Mouse (Mus musculus) liver, embryonic 11.5 days (tissue): ENCODE measurements around the gene Zfc3h1. TPM values are rescaled to one million over a fixed set of nuclear protein-coding genes. Genes with fewer than 3 reads are reported as not detected.

Experiments
- ATAC-seq: fragments of 200-750 bp; cut with Nextera tagmentation; replicated peaks from 2 replicates; pipeline ENCODE4 v1.8.0; 2017; ENCODE audit warnings: moderate number of reproducible peaks, mild to moderate bottlenecking, moderate TSS enrichment, moderate library complexity; ENCODE audit not compliant: low FRiP score
- DNase-seq: peaks from one replicate; pipeline ENCODE4 v3.0.0-alpha.2; 2017; ENCODE audit warnings: low spot score
- H3K27ac ChIP-seq: fragments of 300-500 bp; sonication (generic); 2 replicates; pipeline ENCODE4 v1.5.1; 2014; ENCODE audit warnings: mild to moderate bottlenecking, low read depth, low read length, control low read depth
- H3K27me3 ChIP-seq: fragments of 300-500 bp; sonication (generic); replicated peaks from 2 replicates; pipeline ENCODE4 v1.6.1; 2014; ENCODE audit warnings: low read length, mixed read lengths; ENCODE audit not compliant: control insufficient read depth, insufficient read depth
- H3K36me3 ChIP-seq: fragments of 300-500 bp; sonication (generic); 2 replicates; pipeline ENCODE4 v1.6.1; 2014; ENCODE audit warnings: mild to moderate bottlenecking, low read length, moderate library complexity, mixed read lengths; ENCODE audit not compliant: control insufficient read depth, insufficient read depth
- H3K4me1 ChIP-seq: fragments of 300-500 bp; sonication (generic); replicated peaks from 2 replicates; pipeline ENCODE4 v1.6.1; 2014; ENCODE audit warnings: low read length, mixed read lengths; ENCODE audit not compliant: control insufficient read depth, insufficient read depth
- H3K4me2 ChIP-seq: fragments of 300-500 bp; sonication (generic); 2 replicates; pipeline ENCODE4 v1.6.1; 2014; ENCODE audit warnings: mild to moderate bottlenecking, control low read depth, moderate library complexity
- H3K4me3 ChIP-seq: fragments of 300-500 bp; sonication (generic); 2 replicates; pipeline ENCODE4 v1.5.1; 2014; ENCODE audit warnings: low read depth, low read length, control low read depth
- H3K9ac ChIP-seq: fragments of 300-500 bp; sonication (generic); 2 replicates; pipeline ENCODE4 v1.6.1; 2014; ENCODE audit warnings: low read depth, low read length, control low read depth
- H3K9me3 ChIP-seq: fragments of 300-500 bp; sonication (generic); 2 replicates; pipeline ENCODE4 v1.6.1; 2016; ENCODE audit warnings: low read length, inconsistent platforms, mixed read lengths; ENCODE audit not compliant: control insufficient read depth
- WGBS: fragments of 180-500 bp; shearing (Covaris S2); extraction: QIAGEN DNeasy Blood & Tissue Kit; methylation state at CpG from one replicate; pipeline ENCODE4 v1.1.7; 2014; 5-methylcytosine and 5-hydroxymethylcytosine counted together
- polyA plus RNA-seq: library from polyadenylated mRNA; unstranded; fragments of >200 nt; fragmentation: Nextera tagmentation; extraction: Ambion mirVana; gene quantifications from 2 replicates; pipeline ENCODE4 v1.2.1, GENCODE M21; 2014

The Zfc3h1 gene
- polyA plus RNA-seq, 1 experiment from 2014 or later: 24.7 TPM

DNA sequence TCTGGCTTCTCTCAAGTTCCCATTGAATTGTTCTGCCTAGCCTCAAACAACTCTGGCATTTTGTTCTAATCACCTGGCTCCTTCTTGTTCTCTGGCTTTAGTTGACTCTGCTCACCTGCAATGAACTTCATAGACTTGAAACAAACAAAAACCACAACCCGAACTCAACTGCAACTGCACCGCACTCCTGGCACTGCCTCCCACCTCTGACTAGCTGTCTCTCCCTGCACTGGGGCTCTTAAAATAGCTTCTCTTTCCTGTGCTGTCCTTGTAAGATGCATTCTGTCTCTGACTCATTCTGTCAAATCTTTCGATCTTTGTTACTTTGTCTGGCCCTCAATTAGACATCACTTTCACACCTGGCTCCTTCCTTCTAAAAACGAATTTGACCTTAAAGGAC, 21.6 kb upstream of the Zfc3h1 start:
- no peak for DNase-seq
- H3K9me3 ChIP-seq: no peaks in the 10 kb centered on the region
- H3K9ac ChIP-seq: peak overlapping the region; percentile 78
- peak overlapping the region; percentile 97 for H3K27ac ChIP-seq
- H3K4me1 ChIP-seq: peaks cover 5% of the 10 kb centered on the region; the same call in 1 of the 2 replicates
- H3K27me3 ChIP-seq: no peaks in the 10 kb centered on the region
- peak overlapping the region; percentile 49 for H3K4me3 ChIP-seq
- no peak for ATAC-seq
- peak overlapping the region; percentile 89 for H3K4me2 ChIP-seq
- H3K36me3 ChIP-seq: no peaks in the 10 kb centered on the region
- WGBS: 67% methylated on average over 4 of the region's 4 CpGs

DNA sequence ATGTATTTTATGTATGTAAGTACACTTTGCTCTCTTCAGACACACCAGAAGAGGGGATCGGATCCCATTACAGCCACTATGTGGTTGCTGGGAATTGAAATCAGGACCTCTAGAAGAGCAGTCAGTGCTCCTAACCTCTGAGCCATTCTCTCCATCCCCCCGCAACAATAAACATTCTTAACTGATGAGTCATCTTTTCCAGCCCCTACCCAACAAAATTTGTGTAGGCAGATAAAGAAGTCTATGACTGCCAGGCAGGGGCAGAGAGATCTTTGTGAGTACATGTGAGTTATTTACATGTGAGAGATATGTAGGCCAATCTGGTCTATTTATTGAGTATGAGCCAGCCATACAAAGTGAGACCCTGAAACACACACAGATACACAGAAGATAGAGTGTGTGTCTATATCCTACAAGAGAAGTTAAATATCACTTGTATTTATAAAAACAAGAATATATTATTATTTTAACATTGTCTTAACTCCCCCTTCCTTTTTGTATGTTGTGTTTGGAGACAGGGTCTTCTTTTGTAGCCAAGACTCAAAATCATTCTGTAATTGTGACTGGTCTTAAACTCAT, 3.2 kb upstream of the Zfc3h1 start:
- Histone ChIP-seq H3K36me3 (no peaks in the 10 kb centered on the region), H3K9ac (no peak overlapping the region), H3K27me3 (no peaks in the 10 kb centered on the region), H3K4me3 (no peak overlapping the region), H3K9me3 (no peaks in the 10 kb centered on the region), H3K4me1 (peaks cover 11% of the 10 kb centered on the region), H3K4me2 (no peak overlapping the region), H3K27ac (no peak overlapping the region)
- WGBS: 79% methylated on average over 2 of the region's 2 CpGs
- DNase-seq (no peak), ATAC-seq (no peak)

DNA sequence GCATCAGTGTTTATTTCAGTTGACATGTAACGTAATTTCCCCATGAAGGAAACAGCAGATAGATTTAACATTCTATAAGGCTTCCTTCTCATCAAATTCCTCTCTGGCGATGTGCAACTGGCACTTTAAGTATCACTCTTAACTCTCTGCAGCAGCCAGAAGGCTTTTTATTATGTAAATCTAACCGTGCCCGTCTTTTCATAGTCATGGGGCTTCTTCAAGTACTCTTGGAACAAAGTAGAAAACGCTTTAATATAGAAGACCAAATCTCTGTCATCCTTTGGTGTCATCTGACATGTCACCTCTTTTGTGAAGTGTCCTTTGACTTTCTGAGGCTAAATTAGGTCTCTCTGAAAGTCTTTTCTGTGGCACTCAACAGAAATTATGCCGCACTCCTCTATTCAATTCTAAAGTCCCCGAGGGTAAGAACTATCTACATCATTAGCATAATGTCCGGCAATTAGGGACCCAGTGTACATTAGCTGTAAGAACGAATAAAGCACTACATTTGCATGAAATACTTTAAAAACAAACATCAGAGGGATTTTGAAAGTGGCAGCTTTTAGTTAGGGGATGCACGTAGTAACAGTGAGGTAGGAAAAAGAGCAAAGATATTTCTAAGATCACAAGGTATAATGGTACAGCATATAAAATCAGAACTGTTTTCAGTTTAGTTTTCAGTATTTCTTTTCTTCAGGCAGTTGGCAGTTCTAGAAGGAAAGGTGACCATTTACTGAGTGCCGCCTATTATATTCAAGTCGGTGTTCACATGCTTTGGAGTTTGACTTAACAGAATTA, 1.7 kb upstream of the Zfc3h1 start:
- no peak overlapping the region for H3K27ac ChIP-seq
- H3K4me2 ChIP-seq: peak overlapping the region; percentile 71
- H3K9ac ChIP-seq: peak overlapping the region; percentile 98
- no peaks in the 10 kb centered on the region for H3K36me3 ChIP-seq
- H3K9me3 ChIP-seq: no peaks in the 10 kb centered on the region
- DNase-seq: no peak
- H3K4me3 ChIP-seq: peak overlapping the region; percentile 97
- peaks cover 17% of the 10 kb centered on the region for H3K4me1 ChIP-seq
- 63% methylated on average over 12 of the region's 12 CpGs for WGBS
- H3K27me3 ChIP-seq: no peaks in the 10 kb centered on the region
- ATAC-seq: no peak

DNA sequence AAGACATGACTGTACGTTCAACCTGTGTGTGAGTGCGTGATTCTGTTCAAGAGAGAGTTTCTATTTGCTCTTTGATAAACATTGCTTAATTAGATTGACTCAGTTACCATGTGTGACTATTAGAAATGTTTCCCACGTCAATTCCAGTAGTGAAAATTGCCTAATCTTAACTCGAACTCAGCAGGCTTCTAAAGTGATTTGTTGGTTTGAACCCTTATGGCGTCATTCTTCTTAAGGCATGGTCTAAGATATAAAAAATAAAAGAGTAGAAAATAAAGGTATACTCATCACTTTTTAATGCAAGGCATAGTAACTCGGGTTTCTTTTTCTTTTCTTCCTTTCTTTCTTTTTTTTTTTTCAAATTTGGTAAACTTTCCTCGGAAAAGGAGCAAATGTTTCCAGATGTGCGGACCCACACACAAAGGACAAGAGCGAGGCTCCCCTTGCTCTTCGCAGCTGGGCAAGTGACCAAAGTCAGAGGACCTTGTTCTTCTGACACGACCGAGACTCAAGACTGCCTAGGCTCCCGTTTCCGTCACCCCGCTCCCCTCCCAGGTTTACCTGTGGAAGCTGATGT, 1.0 kb upstream of the Zfc3h1 start:
- no peaks in the 10 kb centered on the region for H3K27me3 ChIP-seq
- ATAC-seq (no peak; the same call in 1 of the 2 replicates), DNase-seq (no peak)
- H3K36me3 ChIP-seq: no peaks in the 10 kb centered on the region
- H3K4me3 ChIP-seq: peak overlapping the region; percentile 97
- no peaks in the 10 kb centered on the region for H3K9me3 ChIP-seq
- peak overlapping the region; percentile 98 for H3K9ac ChIP-seq
- H3K27ac ChIP-seq: peak overlapping the region; percentile 92
- peak overlapping the region; percentile 71 for H3K4me2 ChIP-seq
- 5% methylated on average over 15 of the region's 15 CpGs for WGBS
- peaks cover 17% of the 10 kb centered on the region for H3K4me1 ChIP-seq

DNA sequence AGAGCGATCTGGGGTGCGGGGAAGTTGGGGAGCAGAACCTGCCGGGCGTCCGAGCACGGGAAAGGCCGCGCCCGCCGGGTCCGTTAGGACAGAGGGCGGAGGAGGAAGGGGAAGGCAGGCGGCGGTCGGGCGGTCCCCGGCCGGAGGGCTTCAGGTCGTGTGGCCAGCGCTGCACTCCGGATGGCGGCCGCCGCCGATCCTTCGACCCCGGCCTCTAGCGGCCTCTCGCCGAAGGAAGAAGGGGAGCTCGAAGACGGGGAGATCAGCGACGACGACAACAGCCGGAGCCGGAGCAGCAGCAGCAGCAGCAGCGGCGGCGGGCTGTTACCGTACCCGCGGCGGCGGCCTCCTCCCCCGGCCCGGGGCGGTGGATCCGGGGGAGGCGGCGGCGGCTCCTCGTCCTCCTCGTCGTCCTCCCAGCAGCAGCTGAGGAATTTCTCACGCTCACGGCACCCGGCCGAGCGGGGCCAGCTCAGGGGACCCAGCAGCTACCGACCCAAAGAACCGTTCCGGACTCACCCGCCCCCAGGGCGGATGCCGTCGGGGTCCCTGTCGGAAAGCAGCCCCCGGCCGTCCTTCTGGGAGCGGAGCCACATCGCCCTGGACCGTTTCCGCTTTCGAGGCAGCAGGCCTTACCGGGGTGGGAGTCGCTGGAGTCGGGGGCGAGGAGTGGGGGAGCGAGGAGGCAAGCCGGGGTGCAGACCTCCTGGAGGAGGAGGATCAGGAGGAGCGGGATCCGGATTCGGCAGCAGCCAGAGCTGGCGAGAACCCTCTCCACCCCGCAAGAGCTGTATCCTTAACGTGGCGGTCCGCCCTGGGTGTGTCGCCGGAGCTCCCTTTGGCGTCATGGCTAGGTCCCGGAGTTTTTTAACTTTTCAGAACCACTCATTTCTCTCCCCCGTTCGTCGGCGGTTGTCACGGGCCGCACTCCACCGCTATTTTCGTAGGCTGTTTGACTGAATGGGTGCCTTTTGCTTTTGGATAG, 551 bp downstream of the Zfc3h1 start:
- under 1% methylated on average over 97 of the region's 101 CpGs for WGBS
- Histone ChIP-seq H3K27me3 (no peaks in the 10 kb centered on the region), H3K4me1 (peaks cover 17% of the 10 kb centered on the region), H3K9me3 (no peaks in the 10 kb centered on the region), H3K36me3 (peaks cover 4% of the 10 kb centered on the region), H3K4me3 (peak overlapping the region; percentile 97), H3K27ac (peak overlapping the region; percentile 96), H3K9ac (peak overlapping the region; percentile 98), H3K4me2 (peak overlapping the region; percentile 92)
- DNase-seq (peak; percentile 83), ATAC-seq (peak; percentile 17)

DNA sequence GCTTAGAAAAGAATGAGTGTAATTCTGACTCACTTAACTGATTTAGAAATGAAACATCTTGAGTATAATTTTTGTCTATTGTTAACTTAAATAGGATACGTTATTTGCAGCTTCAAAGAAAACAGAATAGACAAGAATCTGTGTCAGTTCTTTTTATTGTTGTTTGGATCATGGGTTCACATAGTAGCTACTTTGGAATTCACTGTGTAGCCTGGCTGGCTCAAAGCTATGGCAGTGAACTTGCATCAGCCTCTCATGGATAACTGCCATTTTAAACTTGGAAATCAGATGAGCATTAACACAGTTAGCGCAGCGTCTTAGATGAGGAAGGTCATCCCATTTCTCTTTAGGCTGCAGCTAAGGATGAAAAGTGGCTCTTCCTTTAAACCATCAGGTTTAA, 3.1 kb downstream of the Zfc3h1 start:
- H3K9me3 ChIP-seq: no peaks in the 10 kb centered on the region
- 89% methylated on average over 3 of the region's 3 CpGs for WGBS
- no peaks in the 10 kb centered on the region for H3K27me3 ChIP-seq
- H3K4me3 ChIP-seq: no peak overlapping the region
- no peak overlapping the region for H3K27ac ChIP-seq
- peaks cover 8% of the 10 kb centered on the region for H3K4me1 ChIP-seq
- peaks cover 6% of the 10 kb centered on the region for H3K36me3 ChIP-seq
- no peak overlapping the region for H3K4me2 ChIP-seq
- DNase-seq (no peak), ATAC-seq (no peak)
- no peak overlapping the region for H3K9ac ChIP-seq

DNA sequence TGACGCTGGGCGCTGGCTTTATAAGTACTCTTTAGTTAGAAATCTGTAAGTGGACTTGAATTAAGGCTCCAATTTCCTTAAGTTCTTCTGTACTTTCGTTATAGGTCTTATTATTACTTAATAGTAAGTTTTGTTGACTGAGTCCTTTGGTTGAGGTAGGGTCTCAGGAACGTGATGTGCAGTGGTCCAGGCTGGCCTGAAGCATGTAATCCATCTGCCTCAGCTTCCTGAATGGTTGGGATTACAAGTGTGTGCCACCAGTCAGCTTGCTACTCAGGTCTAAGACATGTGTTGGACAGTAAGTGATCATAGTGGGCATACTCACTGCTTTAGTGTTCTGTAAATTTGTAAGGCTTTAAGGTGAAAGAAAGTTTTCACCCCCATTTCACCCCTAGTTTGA, 6.3 kb downstream of the Zfc3h1 start:
- ATAC-seq (no peak), DNase-seq (no peak)
- no peak overlapping the region for H3K4me2 ChIP-seq
- H3K9ac ChIP-seq: no peak overlapping the region
- peaks cover 17% of the 10 kb centered on the region for H3K36me3 ChIP-seq
- H3K9me3 ChIP-seq: no peaks in the 10 kb centered on the region
- 89% methylated on average over 4 of the region's 4 CpGs for WGBS
- no peak overlapping the region for H3K4me3 ChIP-seq
- peaks cover 6% of the 10 kb centered on the region; the same call in 1 of the 2 replicates for H3K4me1 ChIP-seq
- H3K27me3 ChIP-seq: no peaks in the 10 kb centered on the region
- H3K27ac ChIP-seq: no peak overlapping the region

DNA sequence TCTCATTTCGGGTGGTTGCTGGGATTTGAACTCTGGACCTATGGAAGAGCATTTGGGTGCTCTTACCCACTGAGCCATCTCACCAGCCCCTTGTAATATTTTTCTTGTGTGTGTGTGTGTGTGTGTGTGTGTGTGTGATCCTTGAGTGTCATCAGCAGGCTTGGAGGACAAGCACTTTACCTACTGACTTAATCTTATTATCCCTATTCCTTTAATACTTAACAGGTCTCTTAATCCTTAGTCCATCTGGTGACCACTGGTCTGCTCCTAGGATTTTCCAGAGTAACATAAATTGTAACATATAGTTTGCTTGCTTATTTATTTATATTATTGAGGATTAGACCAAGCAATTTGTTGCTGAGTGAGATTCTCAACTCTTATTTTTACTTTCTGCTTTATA, 7.1 kb downstream of the Zfc3h1 start:
- WGBS: 86% methylated on average over 1 of the region's 1 CpGs
- no peak overlapping the region for H3K27ac ChIP-seq
- peaks cover 17% of the 10 kb centered on the region for H3K36me3 ChIP-seq
- H3K27me3 ChIP-seq: no peaks in the 10 kb centered on the region
- no peak overlapping the region for H3K4me2 ChIP-seq
- H3K9me3 ChIP-seq: no peaks in the 10 kb centered on the region
- H3K4me3 ChIP-seq: no peak overlapping the region
- no peak overlapping the region for H3K9ac ChIP-seq
- ATAC-seq: no peak
- H3K4me1 ChIP-seq: peaks cover 4% of the 10 kb centered on the region; the same call in 1 of the 2 replicates
- no peak for DNase-seq
